Mouse (Mus musculus) embryonic facial prominence, embryonic 10.5 days (tissue): ENCODE results near the gene Cfap69. TPM values are rescaled to one million over a fixed set of nuclear protein-coding genes. Genes with fewer than 3 reads are reported as not detected.

Source experiments
- DNase-seq: peaks from one replicate; pipeline ENCODE4 v3.0.0-alpha.2; 2017; ENCODE audit warnings: low spot score
- H3K27ac ChIP-seq: fragments of 300-500 bp; sonication (generic); replicated peaks from 2 replicates; pipeline ENCODE4 v1.5.1; 2016; ENCODE audit warnings: mild to moderate bottlenecking
- H3K27me3 ChIP-seq: fragments of 300-500 bp; sonication (generic); replicated peaks from 2 replicates; pipeline ENCODE4 v1.6.1; 2016; ENCODE audit warnings: low read depth, mild to moderate bottlenecking; ENCODE audit not compliant: poor library complexity, severe bottlenecking
- H3K36me3 ChIP-seq: fragments of 300-500 bp; sonication (generic); replicated peaks from 2 replicates; pipeline ENCODE4 v1.6.1; 2016; ENCODE audit warnings: mild to moderate bottlenecking, moderate library complexity
- H3K4me1 ChIP-seq: fragments of 300-500 bp; sonication (generic); 2 replicates; pipeline ENCODE4 v1.6.1; 2016
- H3K4me3 ChIP-seq: fragments of 300-500 bp; sonication (generic); 2 replicates; pipeline ENCODE4 v1.5.1; 2016; ENCODE audit warnings: mild to moderate bottlenecking, moderate library complexity
- H3K9me3 ChIP-seq: fragments of 300-500 bp; sonication (generic); 2 replicates; pipeline ENCODE4 v1.6.1; 2016; ENCODE audit warnings: mild to moderate bottlenecking
- WGBS: fragments of 180-500 bp; shearing (Covaris S2); methylation state at CpG from one replicate; pipeline ENCODE4 v1.1.7; 2016; 5-methylcytosine and 5-hydroxymethylcytosine counted together
- polyA plus RNA-seq: library from polyadenylated mRNA; unstranded; fragments of >200 nt; fragmentation: Nextera tagmentation; extraction: Ambion mirVana; gene quantifications from 2 replicates; pipeline ENCODE4 v1.2.1, GENCODE M21; 2016

The Cfap69 gene
- 2.3 and 2.9 TPM in 2 replicates for polyA plus RNA-seq

GRCm38 (mm10) chr5:5663655-5664370, at the start of gene Cfap69:
Gene Cfap69 (minus strand): TSS chr5:5664239.
- Histone ChIP-seq H3K4me1 (peaks cover 18% of the 10 kb centered on the region), H3K4me3 (peak within 1 kb of the TSS; percentile 85), H3K27me3 (peaks cover 18% of the 10 kb centered on the region), H3K36me3 (peaks cover 4% of the 10 kb centered on the region), H3K27ac (peak within 1 kb of the TSS; percentile 87), H3K9me3 (no peaks in the 10 kb centered on the region)
- DNase-seq = peak; percentile 94
- WGBS = under 1% methylated on average over 48 of the region's 48 CpGs

- DNase-seq = no peak
- no peaks in the 10 kb centered on the region for H3K27me3 ChIP-seq
- H3K4me1 ChIP-seq = peaks cover 5% of the 10 kb centered on the region; the same call in 1 of the 2 replicates
- H3K27ac ChIP-seq = no peak overlapping the region
- H3K4me3 ChIP-seq = no peak overlapping the region
- WGBS = 82% methylated on average over 4 of the region's 4 CpGs
- no peaks in the 10 kb centered on the region for H3K9me3 ChIP-seq
- no peaks in the 10 kb centered on the region for H3K36me3 ChIP-seq
These were observed 47.0 kb upstream of the Cfap69 start for GRCm38 (mm10) chr5:5711032-5711431.

- H3K4me3 ChIP-seq = no peak overlapping the region
- H3K9me3 ChIP-seq = no peaks in the 10 kb centered on the region
- no peaks in the 10 kb centered on the region for H3K36me3 ChIP-seq
- H3K4me1 ChIP-seq = peaks cover 5% of the 10 kb centered on the region; the same call in 1 of the 2 replicates
- WGBS = 68% methylated on average over 13 of the region's 13 CpGs
- H3K27ac ChIP-seq = no peak overlapping the region
- no peak for DNase-seq
- H3K27me3 ChIP-seq = no peaks in the 10 kb centered on the region
These were observed 43.6 kb upstream of the Cfap69 start for GRCm38 (mm10) chr5:5707341-5708278.

- WGBS = 61% methylated on average over 2 of the region's 2 CpGs
- H3K27me3 ChIP-seq = no peaks in the 10 kb centered on the region
- no peaks in the 10 kb centered on the region for H3K9me3 ChIP-seq
- no peak overlapping the region for H3K27ac ChIP-seq
- DNase-seq = no peak
- H3K4me1 ChIP-seq = peaks cover 5% of the 10 kb centered on the region; the same call in 1 of the 2 replicates
- no peak overlapping the region for H3K4me3 ChIP-seq
- no peaks in the 10 kb centered on the region for H3K36me3 ChIP-seq
These were observed 41.0 kb upstream of the Cfap69 start for GRCm38 (mm10) chr5:5705019-5705418.

- no peak for DNase-seq
- Histone ChIP-seq H3K9me3 (no peaks in the 10 kb centered on the region; the same call in 1 of the 2 replicates), H3K4me1 (no peaks in the 10 kb centered on the region), H3K27ac (no peak overlapping the region), H3K4me3 (no peak overlapping the region), H3K27me3 (no peaks in the 10 kb centered on the region), H3K36me3 (no peaks in the 10 kb centered on the region)
- WGBS = 78% methylated on average over 2 of the region's 2 CpGs
These were observed 36.3 kb upstream of the Cfap69 start for GRCm38 (mm10) chr5:5700386-5700785.

GRCm38 (mm10) chr5:5698830-5699229, 34.8 kb upstream of the Cfap69 start:
- Histone ChIP-seq H3K9me3 (no peaks in the 10 kb centered on the region; the same call in 1 of the 2 replicates), H3K4me1 (0 out of 2 replicates have a peak, but pooled peaks cover 2% of the 10 kb centered on the region), H3K27me3 (no peaks in the 10 kb centered on the region), H3K27ac (no peak overlapping the region), H3K4me3 (no peak overlapping the region), H3K36me3 (no peaks in the 10 kb centered on the region)
- DNase-seq = no peak
- WGBS = 72% methylated on average over 3 of the region's 3 CpGs

GRCm38 (mm10) chr5:5695401-5695942, 31.4 kb upstream of the Cfap69 start:
- no peak overlapping the region for H3K4me3 ChIP-seq
- no peaks in the 10 kb centered on the region; the same call in 1 of the 2 replicates for H3K9me3 ChIP-seq
- no peaks in the 10 kb centered on the region for H3K36me3 ChIP-seq
- 90% methylated on average over 5 of the region's 5 CpGs for WGBS
- H3K4me1 ChIP-seq = peaks cover 11% of the 10 kb centered on the region; the same call in 1 of the 2 replicates
- no peak overlapping the region for H3K27ac ChIP-seq
- DNase-seq = no peak
- peaks cover 20% of the 10 kb centered on the region; the same call in 1 of the 2 replicates for H3K27me3 ChIP-seq

- WGBS = under 1% methylated on average over 66 of the region's 66 CpGs
- Histone ChIP-seq H3K27me3 (peaks cover 20% of the 10 kb centered on the region; the same call in 1 of the 2 replicates), H3K9me3 (no peaks in the 10 kb centered on the region; the same call in 1 of the 2 replicates), H3K36me3 (no peaks in the 10 kb centered on the region), H3K4me3 (peak within 1 kb of the TSS; percentile 85), H3K27ac (peak within 1 kb of the TSS; percentile 94), H3K4me1 (peaks cover 11% of the 10 kb centered on the region; the same call in 1 of the 2 replicates)
- DNase-seq = peak; percentile 80
These were observed 30.1 kb upstream of the Cfap69 start, which contains the start of gene Steap2 for GRCm38 (mm10) chr5:5693956-5694653. Gene Steap2 (minus strand): TSS chr5:5694578.

GRCm38 (mm10) chr5:5693541-5693955, 29.5 kb upstream of the Cfap69 start:
- H3K4me3 ChIP-seq = peak overlapping the region; percentile 85
- no peak for DNase-seq
- H3K4me1 ChIP-seq = peaks cover 11% of the 10 kb centered on the region; the same call in 1 of the 2 replicates
- H3K36me3 ChIP-seq = no peaks in the 10 kb centered on the region
- no peaks in the 10 kb centered on the region; the same call in 1 of the 2 replicates for H3K9me3 ChIP-seq
- H3K27me3 ChIP-seq = peaks cover 20% of the 10 kb centered on the region; the same call in 1 of the 2 replicates
- WGBS = 1% methylated on average over 29 of the region's 29 CpGs
- H3K27ac ChIP-seq = peak overlapping the region; percentile 94

GRCm38 (mm10) chr5:5692167-5692738, 28.2 kb upstream of the Cfap69 start:
- Histone ChIP-seq H3K4me3 (no peak overlapping the region), H3K9me3 (no peaks in the 10 kb centered on the region; the same call in 1 of the 2 replicates), H3K27ac (no peak overlapping the region), H3K36me3 (no peaks in the 10 kb centered on the region), H3K27me3 (peaks cover 20% of the 10 kb centered on the region; the same call in 1 of the 2 replicates), H3K4me1 (peaks cover 11% of the 10 kb centered on the region; the same call in 1 of the 2 replicates)
- no peak for DNase-seq
- WGBS = 68% methylated on average over 4 of the region's 4 CpGs

- H3K36me3 ChIP-seq = no peaks in the 10 kb centered on the region
- no peak overlapping the region for H3K4me3 ChIP-seq
- 80% methylated on average over 8 of the region's 8 CpGs for WGBS
- H3K27ac ChIP-seq = no peak overlapping the region
- peaks cover 20% of the 10 kb centered on the region; the same call in 1 of the 2 replicates for H3K27me3 ChIP-seq
- no peaks in the 10 kb centered on the region for H3K9me3 ChIP-seq
- no peak for DNase-seq
- peaks cover 15% of the 10 kb centered on the region; the same call in 1 of the 2 replicates for H3K4me1 ChIP-seq
These were observed 25.0 kb upstream of the Cfap69 start for GRCm38 (mm10) chr5:5688945-5689540.
